Mouse (Mus musculus): ENCODE data around the gene Tex9.
A peak's percentile ranks its signal among the peaks of the same experiment; 100 is the strongest.
"Not testable (repeated sequence)": the region's sequence is repeated elsewhere in the genome, so short reads cannot be mapped to it uniquely, and the experiment has no call there.

Tex9 gene

GRCm38 (mm10) chr9:72488523-72488922 is 3.5 kb downstream of the Tex9 start:
- no peak for DNase-seq (ENCODE audit: low read depth in 2 of 2, low spot score in 2 of 2)

GRCm38 (mm10) chr9:72479276-72479675 is 12.7 kb downstream of the Tex9 start:
- peak; percentile 4 to 19 for DNase-seq (ENCODE audit: low read depth in 2 of 2, low spot score in 2 of 2)

GRCm38 (mm10) chr9:72477306-72477705 is 14.7 kb downstream of the Tex9 start:
- DNase-seq (ENCODE audit: low read depth in 2 of 2, low spot score in 2 of 2): no peak

- DNase-seq (ENCODE audit: low read depth in 2 of 2, low spot score in 2 of 2): no peak
Measured at GRCm38 (mm10) chr9:72475511-72475910, 16.5 kb downstream of the Tex9 start.

- no peak for DNase-seq (ENCODE audit: low read depth in 2 of 2, low spot score in 2 of 2)
Measured at GRCm38 (mm10) chr9:72469851-72470250, 22.2 kb downstream of the Tex9 start.

- no peak for DNase-seq (ENCODE audit: low read depth in 2 of 2, low spot score in 2 of 2)
Measured at GRCm38 (mm10) chr9:72468616-72469015, 23.4 kb downstream of the Tex9 start.

GRCm38 (mm10) chr9:72467551-72468407 is 24.2 kb downstream of the Tex9 start:
- peak; percentile 35 to 61 for DNase-seq (ENCODE audit: low read depth in 2 of 2, low spot score in 2 of 2)

GRCm38 (mm10) chr9:72465754-72466181 is 26.2 kb downstream of the Tex9 start:
- DNase-seq (ENCODE audit: low read depth in 2 of 2, low spot score in 2 of 2): peak; percentile 28 to 55

GRCm38 (mm10) chr9:72464806-72465205 is 27.2 kb downstream of the Tex9 start:
- DNase-seq (ENCODE audit: low read depth in 2 of 2, low spot score in 2 of 2): no peak

- no peak for DNase-seq (ENCODE audit: low read depth in 2 of 2, low spot score in 2 of 2)
Measured at GRCm38 (mm10) chr9:72462427-72462826, 29.6 kb downstream of the Tex9 start.

GRCm38 (mm10) chr9:72460767-72461166 is 31.2 kb downstream of the Tex9 start:
- no peak for DNase-seq (ENCODE audit: low read depth in 2 of 2, low spot score in 2 of 2)

GRCm38 (mm10) chr9:72459703-72460102 is 32.3 kb downstream of the Tex9 start:
- DNase-seq (ENCODE audit: low read depth in 2 of 2, low spot score in 2 of 2): no peak

- DNase-seq (ENCODE audit: low read depth in 2 of 2, low spot score in 2 of 2): peak; percentile 65 to 79
Measured at GRCm38 (mm10) chr9:72458233-72458632, 33.8 kb downstream of the Tex9 start.

- no peak for DNase-seq (ENCODE audit: low read depth in 2 of 2, low spot score in 2 of 2)
Measured at GRCm38 (mm10) chr9:72456374-72456773, 35.6 kb downstream of the Tex9 start.

- not testable (repeated sequence) for DNase-seq (ENCODE audit: low read depth in 2 of 2, low spot score in 2 of 2)
Measured at GRCm38 (mm10) chr9:72454281-72454680, 37.7 kb downstream of the Tex9 start.

GRCm38 (mm10) chr9:72451111-72451510 is 40.9 kb downstream of the Tex9 start:
- DNase-seq (ENCODE audit: low read depth in 2 of 2, low spot score in 2 of 2): no peak

- no peak for DNase-seq (ENCODE audit: low read depth in 2 of 2, low spot score in 2 of 2)
Measured at GRCm38 (mm10) chr9:72450363-72450762, 41.6 kb downstream of the Tex9 start.

GRCm38 (mm10) chr9:72449841-72450240 is 42.2 kb downstream of the Tex9 start:
- DNase-seq (ENCODE audit: low read depth in 2 of 2, low spot score in 2 of 2): no peak

GRCm38 (mm10) chr9:72449367-72449766 is 42.6 kb downstream of the Tex9 start:
- DNase-seq (ENCODE audit: low read depth in 2 of 2, low spot score in 2 of 2): peak; percentile 24 to 32

GRCm38 (mm10) chr9:72448026-72448425 is 44.0 kb downstream of the Tex9 start:
- DNase-seq (ENCODE audit: low read depth in 2 of 2, low spot score in 2 of 2): peak; percentile 69 to 79

GRCm38 (mm10) chr9:72441927-72442715 is 49.9 kb downstream of the Tex9 start:
- no peak for DNase-seq (ENCODE audit: low read depth in 2 of 2, low spot score in 2 of 2)
